Mouse (Mus musculus): ENCODE results near the gene Zfp711. TPM values are rescaled to one million over a fixed set of nuclear protein-coding genes. Genes with fewer than 3 reads are reported as not detected.

The Zfp711 gene
- polyA plus RNA-seq (2014; fragmentation: Nextera tagmentation; extraction: Ambion mirVana), result 8.6 and 11.8 TPM in 2 replicates

DNA sequence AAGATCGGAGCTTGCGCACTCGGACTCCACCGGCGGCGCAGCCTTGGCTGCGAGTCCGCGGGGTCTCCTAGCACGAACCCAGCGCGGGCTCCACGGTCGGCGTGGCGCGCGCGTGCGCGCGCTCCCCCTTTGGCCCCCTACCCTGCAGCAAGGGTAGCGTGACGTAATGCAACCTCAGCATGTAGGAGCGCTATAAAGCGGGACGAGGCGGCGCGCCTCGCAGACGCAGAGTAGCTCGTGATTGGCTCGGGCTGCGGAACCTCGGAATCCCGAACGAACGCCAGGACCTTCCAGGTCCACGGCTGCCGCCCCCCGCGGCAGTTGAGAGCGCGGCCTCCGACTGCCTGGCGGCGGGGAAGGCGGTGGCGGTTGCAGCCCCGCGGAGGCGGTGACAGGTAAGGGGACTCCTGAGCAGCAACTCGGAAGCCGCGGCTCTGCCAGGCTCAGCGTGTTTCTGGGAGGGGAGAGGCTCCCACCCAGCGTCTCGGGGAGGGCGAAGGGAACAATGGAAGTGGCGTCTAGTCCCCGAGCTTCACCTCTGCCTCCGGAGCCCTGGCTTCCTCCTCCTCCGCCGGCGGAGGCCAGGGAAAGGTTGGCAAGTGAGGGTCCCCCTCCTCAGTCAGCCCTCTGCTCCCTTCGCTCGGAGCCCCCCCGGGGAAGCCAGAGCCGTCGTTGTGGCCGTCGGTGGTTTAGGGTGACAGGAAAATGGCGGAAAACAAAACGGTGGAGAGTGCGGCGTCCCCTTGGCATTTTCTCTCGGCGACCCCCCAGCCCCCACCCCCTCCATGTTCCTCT lies at the start of gene Zfp711:
Zfp711 (plus strand) TSS at position 16 of the 795 bp plus-strand sequence.
- no peaks in the 10 kb centered on the region for H3K36me3 ChIP-seq (ENCODE audit: control insufficient read depth, insufficient read depth, low read length)
- H3K4me2 ChIP-seq, result peak within 1 kb of the TSS; percentile 59
- peak within 1 kb of the TSS; percentile 77 for H3K9ac ChIP-seq (ENCODE audit: low read depth, low read length)
- H3K9me3 ChIP-seq (replicated peaks; ENCODE audit: control insufficient read depth, low read length), result no peaks in the 10 kb centered on the region
- 9% methylated on average over 71 of the region's 79 CpGs for WGBS (ENCODE audit: insufficient replicate concordance)
- H3K4me3 ChIP-seq (ENCODE audit: low read depth, low read length), result peak within 1 kb of the TSS; percentile 61
- no peaks in the 10 kb centered on the region for H3K4me1 ChIP-seq (ENCODE audit: control insufficient read depth, insufficient read depth, low read length)
- no peaks in the 10 kb centered on the region for H3K27me3 ChIP-seq (ENCODE audit: control insufficient read depth, insufficient read depth, low read length)
- H3K27ac ChIP-seq (ENCODE audit: low read depth, low read length), result peak within 1 kb of the TSS; percentile 75
- peak; percentile 97 for ATAC-seq (replicated peaks; ENCODE audit: insufficient number of reproducible peaks, low FRiP score, low TSS enrichment)

DNA sequence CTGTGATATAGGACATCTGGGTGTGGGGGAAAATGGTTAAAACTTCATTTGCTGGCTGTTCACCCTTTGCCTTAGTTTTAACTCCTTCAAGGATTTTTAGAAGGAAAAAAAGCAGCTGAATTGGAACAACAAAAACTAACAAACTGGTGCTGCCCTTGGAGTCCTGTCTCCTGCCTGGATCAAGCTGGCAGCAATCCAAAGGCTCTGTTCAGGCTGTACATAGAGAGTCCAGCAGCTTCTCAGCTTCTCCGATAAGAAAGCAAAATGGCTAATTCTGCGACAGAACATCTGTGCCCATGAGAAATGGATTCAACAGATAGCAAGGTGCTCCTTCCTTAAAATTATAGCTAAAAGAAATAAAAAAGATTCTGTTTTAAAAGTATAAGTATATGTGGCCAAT lies 32.6 kb upstream of the Zfp711 start:
- no peaks in the 10 kb centered on the region for H3K27me3 ChIP-seq (ENCODE audit: control insufficient read depth, insufficient read depth, low read length)
- no peaks in the 10 kb centered on the region for H3K4me1 ChIP-seq (ENCODE audit: control insufficient read depth, insufficient read depth, low read length)
- whole genome bisulfite sequencing (ENCODE audit: insufficient replicate concordance), result 87% methylated on average over 2 of the region's 2 CpGs
- H3K9ac ChIP-seq (ENCODE audit: low read depth, low read length), result no peak overlapping the region
- H3K4me2 ChIP-seq, result no peak overlapping the region
- ATAC-seq (replicated peaks; ENCODE audit: insufficient number of reproducible peaks, low FRiP score, low TSS enrichment), result no peak
- H3K4me3 ChIP-seq (ENCODE audit: low read depth, low read length), result no peak overlapping the region
- H3K27ac ChIP-seq (ENCODE audit: low read depth, low read length), result no peak overlapping the region
- no peaks in the 10 kb centered on the region for H3K36me3 ChIP-seq (ENCODE audit: control insufficient read depth, insufficient read depth, low read length)
- no peaks in the 10 kb centered on the region for H3K9me3 ChIP-seq (replicated peaks; ENCODE audit: control insufficient read depth, low read length)

DNA sequence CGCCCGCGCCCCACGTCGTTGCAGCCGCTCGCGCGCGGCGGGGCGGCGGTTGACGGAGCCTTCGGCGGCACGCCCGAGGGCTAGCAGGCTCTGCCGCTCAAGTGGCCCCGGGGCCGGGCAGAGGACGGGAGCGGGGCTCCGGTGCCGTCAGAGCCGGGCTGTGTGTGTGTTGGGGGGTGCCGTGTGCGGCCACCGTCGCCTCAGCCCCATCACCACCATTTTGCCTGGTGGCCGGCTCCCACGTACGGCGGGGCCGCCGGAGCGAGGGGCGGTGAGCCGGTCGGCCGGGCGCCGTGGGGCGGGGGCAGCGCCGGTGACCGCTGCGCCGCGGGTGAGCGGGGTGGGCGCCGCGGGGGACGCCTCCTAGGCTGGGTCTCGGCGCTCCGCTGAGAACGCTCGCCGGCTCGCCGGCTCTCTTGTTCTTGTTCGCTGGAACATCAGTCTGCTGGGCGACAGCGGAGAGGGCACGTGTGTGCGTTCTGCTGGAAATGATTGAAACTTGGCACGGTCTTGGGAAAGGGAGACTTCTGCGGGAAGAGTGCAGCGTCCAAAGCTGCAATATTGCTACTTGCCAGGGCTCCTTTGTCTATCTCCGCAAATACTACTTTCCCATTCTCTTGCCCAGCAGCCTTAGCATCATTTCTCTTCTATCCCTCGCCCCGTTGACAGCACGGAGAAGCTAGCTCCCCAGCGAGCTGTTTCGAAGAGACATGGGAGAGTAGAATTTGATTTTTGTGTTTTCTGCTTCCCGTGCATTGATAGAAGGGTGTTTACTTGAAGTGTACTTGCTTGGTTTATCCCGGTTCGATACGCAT lies 1.2 kb downstream of the Zfp711 start:
- H3K9ac ChIP-seq (ENCODE audit: low read depth, low read length), result peak overlapping the region; percentile 77
- 16% methylated on average over 71 of the region's 81 CpGs for WGBS (ENCODE audit: insufficient replicate concordance)
- no peaks in the 10 kb centered on the region for H3K27me3 ChIP-seq (ENCODE audit: control insufficient read depth, insufficient read depth, low read length)
- peak; percentile 67 for ATAC-seq (replicated peaks; ENCODE audit: insufficient number of reproducible peaks, low FRiP score, low TSS enrichment)
- peak overlapping the region; percentile 61 for H3K4me3 ChIP-seq (ENCODE audit: low read depth, low read length)
- peak overlapping the region; percentile 75; the same call in 1 of the 2 replicates for H3K27ac ChIP-seq (ENCODE audit: low read depth, low read length)
- no peaks in the 10 kb centered on the region for H3K36me3 ChIP-seq (ENCODE audit: control insufficient read depth, insufficient read depth, low read length)
- peak overlapping the region; percentile 59 for H3K4me2 ChIP-seq
- no peaks in the 10 kb centered on the region for H3K9me3 ChIP-seq (replicated peaks; ENCODE audit: control insufficient read depth, low read length)
- H3K4me1 ChIP-seq (ENCODE audit: control insufficient read depth, insufficient read depth, low read length), result no peaks in the 10 kb centered on the region

DNA sequence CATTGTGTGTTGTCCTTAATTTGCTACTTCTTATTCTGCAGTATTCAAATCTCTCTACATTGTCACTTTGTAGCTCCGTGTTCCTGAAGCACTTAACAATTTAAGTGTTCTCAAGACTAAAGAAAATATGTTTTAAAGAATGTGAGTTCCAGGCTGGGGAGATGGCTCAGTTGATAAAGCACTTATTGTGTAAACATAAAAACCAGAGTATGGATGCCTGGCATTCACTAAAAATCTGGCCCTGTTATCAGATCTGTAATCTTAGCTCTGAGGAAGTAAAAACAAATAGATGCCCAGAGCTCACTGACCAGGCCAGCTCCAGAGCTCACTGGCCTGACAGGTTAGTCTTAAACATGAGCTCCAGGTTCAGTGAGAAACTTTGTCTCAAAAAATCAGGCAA lies 75.2 kb downstream of the Zfp711 start:
- H3K27me3 ChIP-seq (ENCODE audit: control insufficient read depth, insufficient read depth, low read length), result no peaks in the 10 kb centered on the region
- H3K9me3 ChIP-seq (replicated peaks; ENCODE audit: control insufficient read depth, low read length), result no peaks in the 10 kb centered on the region
- no peak overlapping the region for H3K4me2 ChIP-seq
- ATAC-seq (replicated peaks; ENCODE audit: insufficient number of reproducible peaks, low FRiP score, low TSS enrichment), result no peak
- no peaks in the 10 kb centered on the region for H3K36me3 ChIP-seq (ENCODE audit: control insufficient read depth, insufficient read depth, low read length)
- no peak overlapping the region for H3K4me3 ChIP-seq (ENCODE audit: low read depth, low read length)
- no peak overlapping the region for H3K27ac ChIP-seq (ENCODE audit: low read depth, low read length)
- no peak overlapping the region for H3K9ac ChIP-seq (ENCODE audit: low read depth, low read length)
- H3K4me1 ChIP-seq (ENCODE audit: control insufficient read depth, insufficient read depth, low read length), result no peaks in the 10 kb centered on the region
- WGBS (ENCODE audit: insufficient replicate concordance), result 34% methylated on average over 1 of the region's 1 CpGs

DNA sequence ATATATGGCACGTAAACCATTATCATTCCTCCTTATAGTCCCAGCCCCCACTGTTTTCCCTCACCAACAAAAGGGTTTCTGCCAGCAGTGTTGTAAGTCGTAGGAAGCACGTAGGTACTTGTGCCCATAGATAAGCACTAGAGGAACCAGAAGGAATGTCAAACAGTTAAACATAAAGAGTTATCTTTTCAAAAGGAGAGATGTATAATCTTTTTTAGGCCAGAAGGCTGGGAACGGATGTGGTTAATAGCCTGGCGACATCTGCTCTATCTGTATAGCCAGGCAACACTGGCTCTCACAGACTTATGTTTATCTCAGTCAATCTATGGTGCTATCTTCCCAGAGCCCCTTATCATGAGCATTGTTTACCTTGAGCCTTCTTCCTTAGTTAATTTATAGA lies 80.3 kb downstream of the Zfp711 start:
- Histone ChIP-seq H3K9me3 (replicated peaks; ENCODE audit: control insufficient read depth, low read length) (no peaks in the 10 kb centered on the region), H3K27ac (ENCODE audit: low read depth, low read length) (no peak overlapping the region), H3K4me2 (no peak overlapping the region), H3K4me3 (ENCODE audit: low read depth, low read length) (no peak overlapping the region), H3K27me3 (ENCODE audit: control insufficient read depth, insufficient read depth, low read length) (no peaks in the 10 kb centered on the region), H3K4me1 (ENCODE audit: control insufficient read depth, insufficient read depth, low read length) (no peaks in the 10 kb centered on the region), H3K36me3 (ENCODE audit: control insufficient read depth, insufficient read depth, low read length) (no peaks in the 10 kb centered on the region), H3K9ac (ENCODE audit: low read depth, low read length) (no peak overlapping the region)
- ATAC-seq (replicated peaks; ENCODE audit: insufficient number of reproducible peaks, low FRiP score, low TSS enrichment), result no peak
- 29% methylated on average over 5 of the region's 5 CpGs for WGBS (ENCODE audit: insufficient replicate concordance)

Other genes with a start within 250 kb of the Zfp711 start
- gene Satl1, start 193.7 kb upstream of the Zfp711 start, polyA plus RNA-seq (2014; fragmentation: Nextera tagmentation; extraction: Ambion mirVana), result not detected in 2 replicates
- not detected in 2 replicates for gene 2010106E10Rik, start 105.3 kb upstream of the Zfp711 start, polyA plus RNA-seq (2014; fragmentation: Nextera tagmentation; extraction: Ambion mirVana)
- 0.14 and 0.15 TPM in 2 replicates for gene Pof1b, start 98.1 kb downstream of the Zfp711 start, polyA plus RNA-seq (2014; fragmentation: Nextera tagmentation; extraction: Ambion mirVana)